Mouse (Mus musculus) G1E (cell line): ENCODE measurements around the gene Tbc1d16.

Experiments
- CTCF ChIP-seq: IDR thresholded peaks from 2 replicates; pipeline ENCODE4 v1.5.1; 2012; ENCODE audit warnings: low read depth, low read length, inconsistent platforms, mixed read lengths
- GATA1 ChIP-seq: IDR thresholded peaks from 2 replicates; pipeline ENCODE4 v1.6.1; 2012; ENCODE audit warnings: borderline replicate concordance, low read length, inconsistent platforms, mixed read lengths

DNA sequence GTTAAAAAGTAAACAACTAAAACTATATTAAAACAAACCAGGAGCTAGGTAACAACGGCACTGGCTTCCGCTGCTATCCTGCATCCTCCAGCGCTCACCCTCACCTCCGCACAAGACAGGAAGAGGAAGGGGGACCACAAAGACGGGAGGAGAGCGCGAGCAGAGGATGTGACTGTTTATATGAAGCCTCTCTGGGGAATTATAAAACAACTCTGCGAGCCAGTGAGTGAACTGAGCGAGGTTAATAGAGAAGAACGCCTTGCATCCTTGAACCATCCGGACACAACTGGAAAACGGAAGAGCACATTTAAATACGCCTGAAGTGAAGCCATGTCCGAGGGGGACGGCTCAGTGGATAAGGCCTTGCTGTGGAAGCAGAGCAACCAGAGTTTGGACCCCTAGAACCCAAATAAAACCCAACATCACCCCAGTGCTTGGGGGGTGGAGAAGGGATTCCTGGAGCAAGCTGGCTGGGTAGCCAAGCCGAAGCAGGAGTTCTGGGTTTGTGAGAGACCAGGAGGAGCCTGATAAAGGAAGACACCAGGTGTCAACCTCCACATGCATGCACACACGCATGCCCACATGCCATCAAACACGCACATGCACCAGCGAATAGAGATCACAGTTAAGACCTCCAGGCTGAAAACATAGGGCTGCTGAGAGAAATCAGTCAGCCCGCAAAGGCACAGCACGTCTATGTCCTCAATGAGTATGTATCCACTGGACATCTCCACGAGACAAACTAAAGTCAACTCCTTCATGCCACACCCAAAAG lies 65.2 kb downstream of the Tbc1d16 start:
- TF ChIP-seq CTCF (no peak), GATA1 (no peak)
